ENCODE assay signal across 18 mouse cellular contexts in the genomic region with DNA sequence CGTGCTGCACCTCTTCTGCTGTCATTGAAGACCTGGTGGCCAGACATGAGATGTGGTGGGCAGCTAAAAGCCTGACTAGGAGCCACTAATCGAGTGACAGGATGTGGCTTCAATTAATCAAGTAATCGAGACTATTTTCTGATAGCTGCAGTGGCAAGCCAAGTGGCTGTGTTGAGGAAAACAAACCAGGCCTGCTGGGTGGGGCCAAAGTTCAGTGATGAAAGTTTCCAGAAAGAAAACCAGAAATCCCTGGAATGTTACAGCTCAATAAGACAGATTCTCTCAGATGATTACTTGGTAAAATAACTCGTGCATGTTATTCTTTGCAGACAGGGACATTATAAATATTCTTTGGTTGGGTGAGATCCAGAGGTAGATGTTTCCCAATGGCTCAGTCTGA.
"Had no signal": no experiment of that assay in that cellular context is flagged by ENCODE, and none has a peak within 500 bp of the region (broad histone marks: within the 10 kb centered on the region; RNA-seq: fewer than 3 reads in every experiment).

No protein-coding gene starts in this region.

- H3K9ac ChIP-seq: lung, embryonic 14.5 days; midbrain, embryonic 12.5 days; neural tube, embryonic 13.5 days; neural tube, embryonic 15.5 days; stomach, embryonic 15.5 days had no signal

- H3K27ac ChIP-seq: midbrain, embryonic 10.5 days; midbrain, embryonic 12.5 days; neural tube, embryonic 13.5 days; neural tube, embryonic 15.5 days; stomach, embryonic 15.5 days; stomach, postnatal 0 days had no signal

- H3K4me3 ChIP-seq: midbrain, embryonic 10.5 days; midbrain, embryonic 12.5 days; myocyte; neural tube, embryonic 13.5 days; neural tube, embryonic 15.5 days; stomach, embryonic 15.5 days had no signal

- H3K27me3 ChIP-seq: midbrain, embryonic 12.5 days; neural tube, embryonic 13.5 days; neural tube, embryonic 15.5 days; stomach, embryonic 15.5 days had no signal

- H3K4me1 ChIP-seq: midbrain, embryonic 10.5 days; midbrain, embryonic 12.5 days; neural tube, embryonic 13.5 days; neural tube, embryonic 15.5 days; stomach, embryonic 15.5 days had no signal

- H3K36me3 ChIP-seq: midbrain, embryonic 12.5 days; neural tube, embryonic 13.5 days; stomach, embryonic 15.5 days had no signal

- DNase-seq: lung, adult 18-20 months; lung, embryonic 14.5 days; lung, postnatal 10 days; lung, postnatal 4 days; midbrain, embryonic 14.5 days; retina, postnatal 1 day; right cerebral cortex, adult 18-20 months; thymus, adult 2 months; thymus, postnatal 25 days; thymus, postnatal 4 days had no signal

- H3K4me2 ChIP-seq: lung, embryonic 14.5 days; midbrain, embryonic 12.5 days; neural tube, embryonic 13.5 days; neural tube, embryonic 15.5 days; stomach, embryonic 15.5 days had no signal

- ATAC-seq: midbrain, embryonic 16.5 days had no signal
